Mouse (Mus musculus): ENCODE data around the gene Brpf1. TPM values are rescaled to one million over a fixed set of nuclear protein-coding genes. Genes with fewer than 3 reads are reported as not detected.

The Brpf1 gene
- polyA plus RNA-seq, 1 experiment from 2014 or later = 22.8 TPM

- DNase-seq (no peak), ATAC-seq (ENCODE audit: low FRiP score, low TSS enrichment) (no peak)
- Histone ChIP-seq H3K36me3 (ENCODE audit: control insufficient read depth, insufficient read depth, low read length) (peaks cover 71% of the 10 kb centered on the region), H3K4me2 (ENCODE audit: low read length) (no peak overlapping the region), H3K9me3 (ENCODE audit: control insufficient read depth, low read length) (no peaks in the 10 kb centered on the region), H3K4me3 (replicated peaks; ENCODE audit: low read depth, low read length) (no peak overlapping the region), H3K27me3 (ENCODE audit: control insufficient read depth, insufficient read depth, low read length) (no peaks in the 10 kb centered on the region), H3K27ac (replicated peaks; ENCODE audit: low read depth, low read length) (no peak overlapping the region), H3K4me1 (ENCODE audit: control insufficient read depth, insufficient read depth, low read length) (peaks cover 5% of the 10 kb centered on the region), H3K9ac (replicated peaks; ENCODE audit: low read length) (no peak overlapping the region)
- 95% methylated on average over 4 of the region's 4 CpGs for WGBS
Observed at GRCm38 (mm10) chr6:113373491-113373890, 66.6 kb downstream of the Brpf1 start.

Other genes with a start within 250 kb of the Brpf1 start
- gene Setd5, start 229.8 kb upstream of the Brpf1 start, polyA plus RNA-seq (2014; fragmentation: Nextera tagmentation; extraction: Ambion mirVana) = 57.0 and 57.9 TPM in 2 replicates
- gene Lhfpl4, start 111.8 kb upstream of the Brpf1 start, polyA plus RNA-seq (2014; fragmentation: Nextera tagmentation; extraction: Ambion mirVana) = 21.7 and 31.3 TPM in 2 replicates
- 38.6 and 40.4 TPM in 2 replicates for gene Mtmr14, start 69.3 kb upstream of the Brpf1 start, polyA plus RNA-seq (2014; fragmentation: Nextera tagmentation; extraction: Ambion mirVana)
- gene Cpne9, start 24.8 kb upstream of the Brpf1 start, polyA plus RNA-seq (2014; fragmentation: Nextera tagmentation; extraction: Ambion mirVana) = 4.7 and 5.5 TPM in 2 replicates
- 9.2 and 9.8 TPM in 2 replicates for gene Ogg1, start 19.8 kb downstream of the Brpf1 start, polyA plus RNA-seq (2014; fragmentation: Nextera tagmentation; extraction: Ambion mirVana)
- 101 and 108 TPM in 2 replicates for gene Camk1, start 36.8 kb downstream of the Brpf1 start, polyA plus RNA-seq (2014; fragmentation: Nextera tagmentation; extraction: Ambion mirVana)
- gene Tada3, start 70.7 kb downstream of the Brpf1 start, polyA plus RNA-seq (2014; fragmentation: Nextera tagmentation; extraction: Ambion mirVana) = 72.2 and 81.9 TPM in 2 replicates
- 234 and 394 TPM in 2 replicates for gene Arpc4, start 71.0 kb downstream of the Brpf1 start, polyA plus RNA-seq (2014; fragmentation: Nextera tagmentation; extraction: Ambion mirVana)
- gene Ttll3, start 82.1 kb downstream of the Brpf1 start, polyA plus RNA-seq (2014; fragmentation: Nextera tagmentation; extraction: Ambion mirVana) = 7.3 and 7.8 TPM in 2 replicates
- gene Rpusd3, start 112.2 kb downstream of the Brpf1 start, polyA plus RNA-seq (2014; fragmentation: Nextera tagmentation; extraction: Ambion mirVana) = 20.7 and 24.6 TPM in 2 replicates
- not detected in 2 replicates for gene Cidec, start 128.6 kb downstream of the Brpf1 start, polyA plus RNA-seq (2014; fragmentation: Nextera tagmentation; extraction: Ambion mirVana)
- 86.1 and 96.9 TPM in 2 replicates for gene Jagn1, start 135.4 kb downstream of the Brpf1 start, polyA plus RNA-seq (2014; fragmentation: Nextera tagmentation; extraction: Ambion mirVana)
- 0.09 TPM in 1 of 2 replicates, not detected in the other for gene Il17re, start 151.3 kb downstream of the Brpf1 start, polyA plus RNA-seq (2014; fragmentation: Nextera tagmentation; extraction: Ambion mirVana)
- gene Il17rc, start 164.3 kb downstream of the Brpf1 start, polyA plus RNA-seq (2014; fragmentation: Nextera tagmentation; extraction: Ambion mirVana) = 0.77 and 0.93 TPM in 2 replicates
- 49.7 and 51.1 TPM in 2 replicates for gene Creld1, start 176.2 kb downstream of the Brpf1 start, polyA plus RNA-seq (2014; fragmentation: Nextera tagmentation; extraction: Ambion mirVana)
- gene Prrt3, start 194.8 kb downstream of the Brpf1 start, polyA plus RNA-seq (2014; fragmentation: Nextera tagmentation; extraction: Ambion mirVana) = 8.2 and 10.6 TPM in 2 replicates
- gene Emc3, start 224.5 kb downstream of the Brpf1 start, polyA plus RNA-seq (2014; fragmentation: Nextera tagmentation; extraction: Ambion mirVana) = 91.9 and 100 TPM in 2 replicates
- gene Fancd2, start 224.5 kb downstream of the Brpf1 start, polyA plus RNA-seq (2014; fragmentation: Nextera tagmentation; extraction: Ambion mirVana) = 2.1 and 3.7 TPM in 2 replicates